Mouse (Mus musculus) natural killer cell, adult 2 months (primary cell): ENCODE results near the gene Zkscan4.
A peak's percentile ranks its signal among the peaks of the same experiment; 100 is the strongest.

Experiments used
- DNase-seq, 2 experiments: peaks; one replicate each; pipeline ENCODE4 v3.0.0; 2022; ENCODE audit warnings: low spot score in 2 of 2

The Zkscan4 gene

DNA sequence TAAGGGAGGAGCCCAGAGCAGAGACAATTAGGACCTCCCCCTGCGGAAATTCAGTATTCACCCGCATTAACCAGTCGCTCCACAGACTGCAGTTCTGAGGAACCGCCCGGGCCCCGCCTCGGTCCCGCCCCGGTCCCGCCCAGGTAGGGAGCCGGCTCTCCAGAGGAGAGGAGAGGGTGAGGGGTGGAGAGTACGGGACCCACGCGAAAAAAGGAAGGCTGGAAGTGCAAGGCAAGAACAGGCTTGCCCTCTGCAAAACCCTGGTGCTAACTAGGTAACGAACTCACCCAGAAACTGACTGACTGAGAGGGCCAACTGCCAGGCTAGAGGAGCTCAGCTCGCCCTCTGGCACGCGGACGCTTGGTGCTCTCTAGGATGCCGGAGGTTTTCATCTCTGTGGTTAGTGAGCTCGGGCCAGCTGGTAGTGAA is 27.5 kb downstream of the Zkscan4 start:
- peak; percentile 73 to 78 for DNase-seq

DNA sequence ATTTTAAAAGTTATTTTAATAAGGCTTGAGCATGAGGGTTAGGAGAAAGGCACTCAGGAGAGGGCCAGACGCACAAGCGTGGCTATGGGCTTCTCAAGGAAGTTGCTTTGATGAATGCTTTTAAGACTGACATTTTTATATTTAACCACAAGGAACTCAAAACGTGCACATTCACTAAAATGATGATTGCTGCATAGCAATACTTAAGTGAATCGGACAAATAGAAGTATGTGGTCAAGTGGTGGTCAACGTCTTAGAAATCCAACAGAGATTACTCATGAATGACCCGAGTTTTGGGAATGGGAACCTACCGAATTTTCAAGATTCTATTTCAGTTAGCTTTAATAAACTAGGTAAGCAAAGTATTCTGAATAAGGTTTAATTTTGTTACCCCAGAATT is 51.4 kb downstream of the Zkscan4 start:
- DNase-seq = no peak

DNA sequence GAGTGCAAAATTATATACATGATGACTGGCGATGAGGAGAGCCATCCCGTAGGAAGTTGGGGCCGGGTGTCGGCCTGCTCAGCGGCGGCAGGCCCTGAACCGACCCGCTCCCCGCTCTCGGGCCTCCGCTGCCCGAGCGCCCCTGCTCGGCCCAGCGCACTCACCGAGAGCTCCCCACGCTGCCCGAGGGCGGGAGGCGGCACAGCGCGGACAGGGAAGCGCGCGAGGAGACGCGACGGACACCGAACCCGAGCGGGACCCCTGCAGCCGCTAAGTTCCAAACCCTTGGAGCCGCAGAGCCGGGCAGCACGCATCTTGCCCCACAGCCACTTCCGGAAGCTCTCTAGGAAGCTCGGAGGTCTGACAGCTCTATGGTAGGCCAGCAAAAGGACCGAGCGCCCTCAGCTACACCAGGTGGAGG is 52.1 kb downstream of the Zkscan4 start, which contains the start of gene Zkscan8:
Gene Zkscan8, minus strand, starts transcription at position 340 of the 421 bp plus-strand sequence.
- DNase-seq = peak; percentile 83 to 88
